Mouse (Mus musculus) intestine, embryonic 14.5 days (tissue): ENCODE data around the gene Gm28434. TPM values are rescaled to one million over a fixed set of nuclear protein-coding genes. Genes with fewer than 3 reads are reported as not detected.

Experiments used
- ATAC-seq: fragments of 200-750 bp; cut with Nextera tagmentation; replicated peaks from 2 replicates; pipeline ENCODE4 v1.8.0; 2017; ENCODE audit warnings: low read depth, moderate number of reproducible peaks, moderate TSS enrichment, moderate library complexity; ENCODE audit not compliant: low FRiP score, low TSS enrichment
- DNase-seq: peaks from one replicate; pipeline ENCODE4 v3.0.0-alpha.2; 2018; ENCODE audit warnings: low spot score
- H3K27ac ChIP-seq: fragments of 300-500 bp; sonication (generic); 2 replicates; pipeline ENCODE4 v1.5.1; 2014; ENCODE audit warnings: low read depth, mild to moderate bottlenecking, control low read depth
- H3K27me3 ChIP-seq: fragments of 300-500 bp; sonication (generic); replicated peaks from 2 replicates; pipeline ENCODE4 v1.6.1; 2014; ENCODE audit warnings: low read length, control low read depth; ENCODE audit not compliant: control insufficient read depth, insufficient read depth
- H3K36me3 ChIP-seq: fragments of 300-500 bp; sonication (generic); 2 replicates; pipeline ENCODE4 v1.6.1; 2014; ENCODE audit warnings: low read length, control low read depth; ENCODE audit not compliant: control insufficient read depth, insufficient read depth
- H3K4me1 ChIP-seq: fragments of 300-500 bp; sonication (generic); replicated peaks from 2 replicates; pipeline ENCODE4 v1.6.1; 2014; ENCODE audit warnings: low read length, control low read depth, mixed read lengths; ENCODE audit not compliant: control insufficient read depth, insufficient read depth
- H3K4me2 ChIP-seq: fragments of 300-500 bp; sonication (generic); 2 replicates; pipeline ENCODE4 v1.6.1; 2014; ENCODE audit warnings: low read length
- H3K4me3 ChIP-seq: fragments of 300-500 bp; sonication (generic); 2 replicates; pipeline ENCODE4 v1.5.1; 2014; ENCODE audit warnings: low read depth, low read length, control low read depth, mixed read lengths
- H3K9ac ChIP-seq: fragments of 300-500 bp; sonication (generic); 2 replicates; pipeline ENCODE4 v1.6.1; 2014; ENCODE audit warnings: mild to moderate bottlenecking, low read length
- H3K9me3 ChIP-seq: fragments of 300-500 bp; sonication (generic); 2 replicates; pipeline ENCODE4 v1.6.1; 2016; ENCODE audit warnings: low read length, control low read depth; ENCODE audit not compliant: control insufficient read depth
- polyA plus RNA-seq: library from polyadenylated mRNA; unstranded; fragments of >200 nt; fragmentation: Nextera tagmentation; extraction: Ambion mirVana; gene quantifications from 2 replicates; pipeline ENCODE4 v1.2.1, GENCODE M21; 2014

Gene Gm28434
- polyA plus RNA-seq, 1 experiment from 2014 or later: not detected

DNA sequence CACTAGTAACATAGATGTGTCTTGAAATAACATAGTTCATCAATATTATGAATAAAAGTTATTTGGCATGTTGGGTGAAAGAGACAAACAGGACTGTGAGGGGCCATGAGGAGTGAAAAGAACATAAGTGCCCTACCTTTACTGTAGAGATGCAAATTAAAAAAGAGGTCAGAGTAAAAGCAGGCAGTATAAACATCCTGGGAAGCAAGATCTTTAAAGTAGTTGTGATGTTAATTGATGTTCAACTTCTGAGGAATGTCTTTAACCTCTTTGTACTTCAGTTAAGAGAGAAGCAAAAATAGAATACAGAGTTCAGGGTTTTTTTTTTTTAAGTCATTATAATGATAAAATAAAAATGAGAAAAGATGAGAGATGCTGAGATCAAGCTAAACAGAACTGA lies 35.9 kb downstream of the Gm28434 start:
- H3K4me1 ChIP-seq: no peaks in the 10 kb centered on the region
- H3K4me3 ChIP-seq: no peak overlapping the region
- H3K36me3 ChIP-seq: no peaks in the 10 kb centered on the region
- H3K27me3 ChIP-seq: no peaks in the 10 kb centered on the region
- H3K9me3 ChIP-seq: no peaks in the 10 kb centered on the region
- H3K27ac ChIP-seq: no peak overlapping the region
- no peak overlapping the region for H3K4me2 ChIP-seq
- DNase-seq (no peak), ATAC-seq (no peak)
- H3K9ac ChIP-seq: no peak overlapping the region

Other genes starting within 250 kb of the Gm28434 start
- gene Csn1s2a, start 194.9 kb upstream of the Gm28434 start, polyA plus RNA-seq: not detected in 2 replicates
- gene Csn1s2b, start 161.4 kb upstream of the Gm28434 start, polyA plus RNA-seq: not detected in 2 replicates
- not detected in 2 replicates for gene Prr27, start 143.8 kb upstream of the Gm28434 start, polyA plus RNA-seq
- gene Odam, start 84.5 kb upstream of the Gm28434 start, polyA plus RNA-seq: not detected in 2 replicates
- 0.49 and 1.0 TPM in 2 replicates for gene Csn3, start 43.9 kb upstream of the Gm28434 start, polyA plus RNA-seq
- gene 2310003L06Rik, start 58 bp upstream of the Gm28434 start, polyA plus RNA-seq: not detected in 2 replicates
- not detected in 2 replicates for gene Cabs1, start 9.9 kb downstream of the Gm28434 start, polyA plus RNA-seq
- gene Smr3a, start 33.0 kb downstream of the Gm28434 start, polyA plus RNA-seq: not detected in 2 replicates
- gene Smr2, start 117.0 kb downstream of the Gm28434 start, polyA plus RNA-seq: not detected in 2 replicates
- gene Gm11116, start 142.0 kb downstream of the Gm28434 start, polyA plus RNA-seq: not detected in 2 replicates
- gene Gm11115, start 184.6 kb downstream of the Gm28434 start, polyA plus RNA-seq: not detected in 2 replicates